Mouse (Mus musculus) inflammation-experienced regulatory T-cells, adult 6 months (primary cell): ENCODE results near the gene Atp8a2. TPM values are rescaled to one million over a fixed set of nuclear protein-coding genes. Genes with fewer than 3 reads are reported as not detected.
"Not testable (repeated sequence)": the region's sequence is repeated elsewhere in the genome, so short reads cannot be mapped to it uniquely, and the experiment has no call there.

Experiments
- ATAC-seq: one replicate; pipeline ENCODE4 v1.8.0; 2017
- polyA plus RNA-seq, 3 experiments: library from polyadenylated mRNA; unstranded; fragments of 100-300 nt; shearing (Covaris generic); gene quantifications; one replicate each; pipeline ENCODE4 v1.2.1; 2017

Gene Atp8a2
- polyA plus RNA-seq, 3 experiments from 2014 or later, result 0.57 to 2.9 (median 1.1) TPM

GRCm38 (mm10) chr14:60001801-60002200 lies 195.2 kb downstream of the Atp8a2 start:
- no peak for ATAC-seq

DNA sequence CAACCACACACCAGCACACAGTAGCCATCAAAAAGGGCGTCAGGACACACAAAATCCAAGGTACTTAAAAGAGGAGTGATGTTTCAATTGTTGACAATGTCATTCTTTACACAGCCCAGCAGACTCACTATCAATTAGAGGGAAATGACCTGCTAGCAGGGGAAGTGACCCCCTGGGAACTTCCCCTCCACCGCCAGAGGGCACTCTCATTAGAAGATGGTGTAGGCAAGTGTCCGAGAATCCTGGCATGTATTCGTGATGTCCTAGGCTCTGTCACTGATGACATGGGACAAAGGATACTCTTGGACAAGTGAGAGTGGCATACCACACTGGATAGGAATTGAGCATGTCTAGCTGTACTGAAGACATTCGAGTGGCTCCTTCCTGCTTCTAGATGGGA lies 208.1 kb downstream of the Atp8a2 start:
- ATAC-seq, result no peak

- ATAC-seq, result no peak
These were observed 209.0 kb downstream of the Atp8a2 start for GRCm38 (mm10) chr14:59987975-59988374.

DNA sequence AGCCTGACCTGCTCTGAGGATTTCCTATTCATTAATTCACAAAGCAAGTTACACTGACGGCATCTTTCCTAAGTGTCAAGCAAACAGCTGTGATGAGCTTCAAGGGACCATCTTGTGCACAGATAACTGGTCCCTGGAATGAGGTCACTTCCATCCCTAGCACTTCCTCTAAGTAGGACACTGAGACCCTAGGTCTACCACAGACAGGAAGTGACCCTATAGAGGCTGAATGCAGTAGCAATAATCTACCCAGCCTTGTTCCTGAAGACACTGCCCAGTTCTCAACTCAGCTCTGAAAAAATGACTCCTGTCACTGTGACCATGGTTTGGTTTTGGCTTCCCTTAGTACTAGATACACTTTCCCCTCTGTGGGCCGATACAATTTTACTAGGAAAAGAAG lies 219.0 kb downstream of the Atp8a2 start:
- no peak for ATAC-seq

DNA sequence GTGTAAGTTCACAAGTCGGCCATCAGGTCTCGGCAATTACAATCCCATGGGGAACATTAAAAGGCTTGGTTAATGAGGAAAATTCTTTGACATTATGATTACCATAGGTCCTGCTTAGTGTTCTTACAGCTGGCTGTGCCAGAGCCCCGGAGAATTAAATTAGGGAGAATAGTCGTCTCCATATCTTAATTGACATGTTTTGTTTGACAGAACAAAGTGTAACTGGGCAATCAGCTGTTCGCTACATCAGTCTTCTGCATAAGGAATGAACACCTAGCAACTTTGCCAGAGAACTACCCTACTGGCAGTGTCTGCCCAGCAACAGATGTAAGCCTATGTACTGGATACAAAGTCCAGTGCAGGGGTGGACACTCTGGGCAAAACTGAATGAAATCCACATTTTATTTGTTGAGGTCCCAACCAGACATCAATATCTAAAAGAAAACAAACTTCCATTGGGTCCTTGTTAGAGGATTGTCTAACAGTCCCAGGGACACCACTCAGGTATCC lies 225.7 kb downstream of the Atp8a2 start:
- ATAC-seq, result no peak

DNA sequence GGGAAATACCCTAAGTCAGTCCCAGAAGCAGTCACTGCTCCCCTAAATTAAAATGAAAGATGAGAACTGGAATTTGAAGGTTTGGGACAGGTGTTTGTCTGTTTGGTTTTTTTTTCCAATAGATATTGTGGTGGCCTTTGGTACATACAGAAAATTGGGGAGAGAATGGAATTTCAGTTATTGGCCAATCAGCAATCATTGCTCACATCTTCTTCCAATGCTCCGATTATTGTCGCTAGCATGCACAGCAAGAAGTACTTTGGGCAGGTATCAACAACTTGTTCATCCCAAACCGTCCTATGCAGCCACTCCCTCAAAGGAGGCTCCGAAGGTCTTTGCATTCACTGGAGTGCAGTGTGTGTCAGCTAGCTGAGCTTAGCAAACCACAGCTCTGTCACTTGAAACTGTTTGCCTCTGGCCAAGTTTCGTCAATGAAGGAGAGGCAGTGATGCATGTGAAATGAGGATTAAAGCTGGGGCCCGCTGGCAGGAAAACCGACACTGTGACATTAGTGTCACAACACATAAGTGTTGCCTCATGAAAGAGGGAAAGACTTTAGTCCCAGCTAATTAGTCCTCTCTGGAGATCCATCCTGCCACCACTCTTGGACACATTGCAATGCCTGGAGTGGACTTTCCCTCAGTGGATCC lies 227.4 kb downstream of the Atp8a2 start:
- no peak for ATAC-seq

- ATAC-seq, result no peak
These were observed 229.0 kb downstream of the Atp8a2 start for GRCm38 (mm10) chr14:59967847-59968550.

GRCm38 (mm10) chr14:59966981-59967380 lies 230.0 kb downstream of the Atp8a2 start:
- no peak for ATAC-seq

GRCm38 (mm10) chr14:59964569-59964968 lies 232.4 kb downstream of the Atp8a2 start:
- no peak for ATAC-seq

DNA sequence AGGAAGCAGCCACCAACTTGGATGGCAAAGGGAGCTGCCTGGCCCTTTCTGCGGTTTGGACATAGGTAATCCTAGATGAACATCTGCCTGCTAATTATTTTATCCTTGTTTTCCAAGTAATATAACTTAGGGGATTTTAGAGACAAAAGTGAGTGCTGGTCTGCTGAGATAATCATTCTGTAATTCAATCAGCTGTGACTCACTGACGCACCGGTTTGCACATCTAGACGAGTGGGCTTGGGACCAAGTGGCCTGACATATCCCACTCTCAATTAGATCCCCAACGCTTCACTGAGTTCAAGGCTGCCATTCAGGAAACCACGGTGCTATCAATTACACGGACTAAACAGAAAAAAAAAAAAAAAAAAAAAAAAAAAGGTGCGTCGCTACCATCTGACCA lies 236.0 kb downstream of the Atp8a2 start:
- no peak for ATAC-seq

DNA sequence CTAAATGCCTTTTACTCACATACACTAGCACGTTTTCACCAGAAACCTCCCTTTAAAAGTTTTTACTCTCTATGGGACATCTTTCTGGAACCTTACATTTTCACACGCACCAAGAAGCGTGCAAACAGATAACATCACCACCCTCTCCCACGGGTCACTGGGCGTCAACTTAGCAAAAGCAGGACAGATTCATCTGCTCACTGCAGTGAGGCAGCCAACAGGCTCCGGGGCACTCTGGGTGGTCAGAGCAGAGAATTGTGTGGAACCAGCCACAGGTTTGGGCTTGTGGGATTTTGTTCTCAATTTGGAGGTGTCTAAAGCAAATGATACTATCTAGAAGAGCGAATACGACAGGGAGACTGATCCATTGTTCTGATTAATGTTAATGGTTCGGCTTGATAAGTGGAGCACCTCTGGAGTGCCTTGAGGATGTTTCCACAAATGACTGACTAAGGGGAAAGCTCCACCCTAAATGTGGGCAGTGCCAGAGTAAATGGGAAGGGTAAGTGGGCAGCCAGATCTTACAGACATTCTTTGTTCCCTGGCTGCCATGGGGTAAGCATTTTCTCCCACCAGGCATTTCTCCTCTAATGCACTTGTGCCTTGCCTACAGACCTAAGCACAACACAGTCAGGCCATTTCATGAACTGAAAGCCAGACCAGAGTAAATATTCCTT lies 236.6 kb downstream of the Atp8a2 start:
- no peak for ATAC-seq

DNA sequence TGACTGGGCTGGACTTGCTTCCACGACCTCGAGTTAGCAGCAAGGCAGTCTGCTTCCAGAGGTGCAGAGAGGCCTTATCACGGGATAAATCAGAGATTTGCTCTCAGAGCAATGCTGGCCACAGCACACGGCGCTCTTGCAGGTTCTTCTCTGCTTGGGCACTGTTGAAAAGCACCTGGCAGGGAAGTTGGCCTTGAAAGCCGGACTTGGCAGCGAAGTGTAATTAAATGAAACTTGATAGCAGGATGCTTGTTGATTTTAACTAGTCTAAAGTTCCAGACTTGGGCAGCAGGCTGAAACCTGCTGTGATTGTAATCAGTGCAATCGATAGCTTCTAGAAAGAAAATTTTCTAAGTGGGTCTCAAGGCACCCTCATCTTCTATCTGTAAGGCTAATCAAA lies 237.3 kb downstream of the Atp8a2 start:
- ATAC-seq, result no peak

DNA sequence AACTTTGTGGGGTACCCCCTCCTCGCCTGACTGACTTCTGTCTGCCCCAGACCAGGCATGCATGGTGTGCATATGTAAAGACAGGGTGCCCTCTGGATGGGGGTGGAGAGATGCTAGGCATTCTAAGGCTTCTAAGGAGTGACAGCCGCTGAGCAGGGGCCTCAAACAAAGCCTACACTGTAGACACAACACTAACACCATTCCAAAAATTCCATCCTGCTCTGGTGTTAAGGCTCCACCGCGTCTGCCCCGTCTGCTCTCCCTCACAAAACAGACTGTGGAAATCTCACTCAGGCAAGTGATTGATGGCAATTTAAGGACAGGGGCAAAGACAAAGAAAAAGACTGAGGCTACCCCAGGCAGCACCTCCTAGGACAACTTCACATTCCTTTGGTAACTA lies 247.0 kb downstream of the Atp8a2 start:
- ATAC-seq, result no peak

GRCm38 (mm10) chr14:59942864-59943611 lies 253.9 kb downstream of the Atp8a2 start:
- no peak for ATAC-seq

DNA sequence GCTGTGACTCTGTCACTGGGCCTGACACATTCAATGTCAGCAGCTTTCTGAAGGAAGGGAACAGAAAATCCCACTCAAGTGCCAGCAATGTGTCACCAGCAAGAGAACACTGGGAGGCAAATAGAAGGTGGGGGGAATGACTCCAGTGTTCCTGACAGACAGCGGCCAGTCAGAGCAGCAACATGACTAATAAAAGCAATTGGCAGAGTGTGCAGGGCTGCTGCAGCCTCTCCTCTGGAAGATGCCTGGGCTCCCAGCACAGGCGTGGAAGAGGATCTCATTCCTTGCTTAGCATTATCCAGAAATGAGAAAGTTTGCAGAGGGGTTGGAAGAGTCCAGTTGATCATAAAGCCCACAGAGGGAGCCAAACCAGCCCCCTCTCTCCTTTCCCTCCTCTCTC lies 254.8 kb downstream of the Atp8a2 start:
- ATAC-seq, result no peak

DNA sequence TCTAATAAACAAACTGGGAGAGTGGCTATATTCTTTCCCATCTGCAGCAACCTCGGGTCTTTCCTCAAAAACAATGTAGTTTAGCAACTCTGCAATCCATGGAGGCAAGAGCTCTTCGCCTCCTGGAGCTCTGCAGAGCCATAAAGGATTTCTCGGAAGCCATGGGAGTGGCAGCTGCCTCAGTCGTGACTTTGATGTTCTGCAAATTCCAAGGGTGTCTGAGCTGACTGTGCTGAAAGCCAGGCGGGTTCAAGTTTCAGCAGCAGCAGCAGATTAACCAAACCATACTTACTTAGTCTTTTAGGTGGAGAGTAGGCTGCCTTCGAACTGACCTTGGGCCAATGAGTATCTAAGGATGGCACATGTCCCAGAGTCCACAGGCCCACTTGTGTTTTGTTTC lies 264.6 kb downstream of the Atp8a2 start:
- no peak for ATAC-seq

DNA sequence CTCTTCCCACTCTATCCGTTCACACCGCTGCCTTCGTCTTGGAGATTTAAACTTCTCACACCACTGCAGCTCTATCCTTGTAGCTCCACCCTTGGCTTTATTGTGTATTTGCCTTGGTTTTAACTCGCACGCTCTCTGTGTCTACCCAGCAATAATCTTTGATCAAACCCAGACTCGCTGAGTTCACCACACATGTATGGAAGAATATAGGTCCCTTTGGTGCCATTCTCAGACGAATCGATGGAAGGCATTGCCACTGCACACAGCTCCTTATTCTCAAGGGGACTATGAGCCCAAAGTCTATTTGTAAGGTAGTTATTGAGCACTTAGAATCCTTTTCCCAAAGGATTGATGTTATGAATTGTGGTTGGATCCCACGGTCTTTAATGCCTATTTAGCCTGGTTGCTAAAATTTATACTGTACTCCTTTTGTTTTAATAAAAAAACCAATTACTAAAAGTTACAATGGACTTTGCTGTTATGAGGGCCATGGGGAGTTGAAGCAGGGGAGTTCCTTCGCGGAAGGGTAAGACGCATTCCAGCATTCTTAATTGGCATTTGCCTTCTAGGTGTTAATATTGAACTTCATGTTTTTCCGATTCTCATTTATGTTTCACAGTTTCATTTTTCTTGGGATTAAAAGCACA lies 265.4 kb downstream of the Atp8a2 start:
- no peak for ATAC-seq

GRCm38 (mm10) chr14:59929190-59929589 lies 267.8 kb downstream of the Atp8a2 start:
- not testable (repeated sequence) for ATAC-seq

- no peak for ATAC-seq
These were observed 268.2 kb downstream of the Atp8a2 start for GRCm38 (mm10) chr14:59928781-59929180.

GRCm38 (mm10) chr14:59927804-59928203 lies 269.2 kb downstream of the Atp8a2 start:
- ATAC-seq, result no peak

DNA sequence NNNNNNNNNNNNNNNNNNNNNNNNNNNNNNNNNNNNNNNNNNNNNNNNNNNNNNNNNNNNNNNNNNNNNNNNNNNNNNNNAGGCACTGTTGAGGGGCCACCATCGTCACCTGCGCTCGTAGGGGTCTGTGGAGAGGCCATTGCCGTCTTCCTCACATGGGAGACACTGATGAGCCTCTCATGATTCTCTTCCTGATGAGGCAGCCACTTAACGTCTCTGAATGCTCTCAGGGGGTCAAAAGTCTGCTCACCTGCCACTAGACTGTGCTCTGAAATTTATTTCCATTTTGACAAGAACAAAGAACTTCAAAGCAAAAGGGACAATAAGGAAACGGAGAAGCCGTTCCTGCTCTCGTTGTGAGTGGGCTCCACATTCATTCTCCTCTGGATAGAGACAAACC lies 277.1 kb downstream of the Atp8a2 start:
- ATAC-seq, result no peak

GRCm38 (mm10) chr14:59903484-59904130 lies 293.4 kb downstream of the Atp8a2 start:
- ATAC-seq, result no peak
